Mouse (Mus musculus) kidney, adult 10 weeks (tissue): Measurements from ENCODE around the gene Pkn3. TPM values are rescaled to one million over a fixed set of nuclear protein-coding genes. Genes with fewer than 3 reads are reported as not detected.

Experiments
- polyA plus RNA-seq: library from polyadenylated mRNA; stranded (reverse); fragments of 350-450 nt; fragmentation: Illumina TruSeq; extraction: RNeasy Lipid Tissue Mini Kit (QIAGEN cat#74804); gene quantifications from one replicate; pipeline ENCODE4 v1.2.3, GENCODE M21; 2014; ENCODE audit warnings: low read depth, low replicate concordance

Gene Pkn3
- 0.16 TPM for polyA plus RNA-seq

DNA sequence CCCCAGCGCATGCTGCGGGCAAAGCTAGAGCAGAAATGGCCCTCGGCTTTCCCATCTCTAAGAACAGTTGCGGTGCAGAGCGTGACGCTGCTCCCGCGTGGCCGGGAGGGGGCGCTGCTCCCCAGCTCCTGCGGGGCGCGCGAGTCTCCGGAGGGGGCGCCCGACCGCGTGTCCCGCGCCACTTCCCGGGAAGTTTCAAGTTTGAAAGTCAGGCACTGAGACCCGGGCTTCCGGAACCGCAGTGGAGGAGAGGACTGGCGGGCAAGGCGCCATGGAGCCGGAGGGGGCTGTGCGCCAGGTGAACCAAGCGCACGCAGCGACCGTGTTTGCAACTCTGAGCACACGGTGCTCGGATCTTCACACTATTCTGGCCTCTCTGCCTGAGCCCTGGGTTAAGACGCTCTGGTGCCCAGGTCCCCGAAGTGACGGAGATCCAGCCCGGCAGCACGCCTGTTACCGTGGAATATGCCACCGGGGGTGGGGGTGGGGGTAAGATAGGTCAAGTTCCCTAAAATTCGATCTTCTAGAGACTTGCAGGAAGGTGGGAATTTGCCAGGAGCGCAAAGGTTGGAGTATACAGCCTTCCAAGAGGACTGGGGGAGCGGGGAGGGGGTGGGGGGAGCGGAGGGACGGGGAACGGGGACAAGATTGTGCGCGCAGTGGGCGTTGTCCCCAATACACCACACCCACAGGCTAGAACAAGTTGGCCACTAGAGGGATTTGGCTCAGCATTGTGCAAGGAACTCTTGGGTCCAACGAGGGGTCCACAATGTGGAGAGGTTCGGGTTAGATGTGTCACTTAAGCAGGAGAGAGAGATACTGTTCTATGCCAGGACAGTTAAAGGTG is at the start of gene Pkn3:
Gene Pkn3, plus strand, starts transcription at position 183 of the 847 bp plus-strand sequence.

DNA sequence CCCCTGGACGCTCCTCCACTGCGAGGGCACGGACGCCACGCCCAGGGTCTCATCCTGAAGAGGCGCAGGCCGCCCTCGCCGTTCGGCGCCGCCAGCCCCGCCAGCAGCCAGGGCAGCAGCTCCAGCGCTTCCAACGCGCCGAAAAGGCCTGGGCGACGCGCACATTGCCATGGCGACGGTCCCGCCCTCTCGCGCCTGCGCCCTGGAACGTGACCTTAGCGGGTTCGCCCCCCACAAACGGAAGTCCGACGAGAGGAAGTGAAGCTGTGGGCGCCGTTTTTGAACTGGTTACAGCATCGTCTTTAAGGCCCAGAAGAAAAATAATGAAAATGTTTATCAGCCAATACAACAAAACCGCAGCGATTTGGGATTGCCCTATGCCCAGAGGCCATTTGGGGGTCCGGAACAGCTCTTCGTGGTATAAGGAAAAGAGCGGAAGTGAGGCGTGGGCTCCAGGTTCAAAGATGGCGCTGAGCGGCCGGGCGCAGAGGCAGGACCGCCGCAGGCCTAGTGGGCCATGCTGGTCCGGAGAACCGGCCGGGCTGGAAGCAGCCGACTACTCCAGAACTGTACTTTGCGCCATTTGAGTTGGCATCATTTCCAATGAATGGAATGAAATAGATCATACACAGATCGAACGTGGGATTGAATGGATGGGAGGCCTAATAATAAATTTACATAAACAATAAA is 28.6 kb upstream of the Pkn3 start, which contains the start of gene Wdr34:
Gene Wdr34, minus strand, starts transcription at position 183 of the 690 bp plus-strand sequence.

DNA sequence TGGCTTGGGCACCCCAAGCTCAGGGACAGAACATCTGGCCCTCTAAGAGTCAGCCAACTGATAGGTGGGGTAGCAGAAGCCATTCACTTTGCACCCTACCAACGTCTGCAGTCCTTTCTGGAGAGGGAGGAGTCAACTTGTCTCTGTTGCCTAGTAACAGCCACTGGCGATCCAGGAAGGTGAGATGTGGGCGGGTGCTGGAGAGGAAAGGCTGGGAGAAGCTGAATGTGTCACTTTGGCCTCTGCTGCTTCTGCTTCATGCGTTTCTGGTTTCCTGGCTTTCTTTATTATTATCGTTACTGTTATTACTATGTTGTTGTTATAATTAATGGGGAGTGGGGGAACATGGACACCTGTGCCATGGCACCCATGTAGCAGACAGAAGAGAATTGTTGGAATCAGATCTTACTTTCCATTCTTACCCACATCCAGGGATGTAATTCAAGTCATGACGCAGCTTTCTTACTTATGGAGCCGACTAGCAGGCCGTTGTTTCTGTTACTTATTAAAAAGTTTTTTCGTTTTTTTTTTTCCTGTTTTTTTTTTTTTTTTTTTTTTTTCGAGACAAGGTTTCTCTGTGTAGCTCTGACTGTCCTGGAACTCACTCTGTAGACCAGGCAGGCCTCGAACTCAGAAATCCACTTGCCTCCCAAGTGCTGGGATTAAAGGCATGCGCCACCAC is 20.1 kb upstream of the Pkn3 start, which contains the start of gene Set:
Gene Set, plus strand, starts transcription at position 156 of the 682 bp plus-strand sequence.

GRCm38 (mm10) chr2:30093471-30094207 is 16.2 kb downstream of the Pkn3 start, which contains the start of gene Zdhhc12:
Gene Zdhhc12 (minus strand): TSS chr2:30093648.

DNA sequence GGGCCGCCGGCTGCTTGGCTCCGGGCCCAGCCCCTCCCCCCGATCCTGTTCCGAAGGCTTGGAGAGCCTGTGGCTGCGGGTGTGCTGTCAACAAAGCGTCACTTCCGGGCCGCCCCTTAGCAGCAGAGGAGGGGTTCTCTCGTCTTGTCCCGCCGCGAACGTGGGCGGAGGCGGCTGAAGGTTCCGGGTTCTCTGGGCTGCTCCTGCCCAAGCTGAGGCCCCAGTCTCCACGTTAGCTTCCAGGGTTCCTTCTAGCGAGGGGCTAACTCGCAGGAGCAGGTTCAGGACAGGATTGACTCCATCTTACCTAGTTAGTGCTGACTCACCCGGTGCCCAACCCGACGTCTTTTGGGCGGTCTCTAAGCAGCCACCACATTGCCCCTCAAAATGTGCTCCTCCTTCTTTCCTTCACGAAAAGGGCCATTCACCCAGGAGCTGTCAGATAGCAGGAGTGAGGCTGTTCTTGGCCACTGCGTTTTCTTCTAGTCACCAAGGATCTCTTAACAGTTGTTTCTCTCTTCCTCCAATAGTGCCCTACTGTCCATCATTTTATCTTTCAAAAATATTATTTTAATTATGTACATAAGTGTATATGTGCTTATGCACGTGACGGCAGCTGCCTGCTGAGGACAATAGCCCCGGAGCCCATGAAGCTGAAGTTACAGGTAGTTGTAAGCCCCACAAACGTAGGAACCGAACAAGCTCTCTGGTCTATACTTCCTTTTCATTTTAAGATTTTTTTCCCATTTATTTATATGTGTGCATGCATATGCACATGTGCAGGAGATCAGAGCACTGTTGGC is 47.2 kb downstream of the Pkn3 start, which contains the start of gene Zer1:
Gene Zer1, minus strand, starts transcription at position 114 of the 803 bp plus-strand sequence.

DNA sequence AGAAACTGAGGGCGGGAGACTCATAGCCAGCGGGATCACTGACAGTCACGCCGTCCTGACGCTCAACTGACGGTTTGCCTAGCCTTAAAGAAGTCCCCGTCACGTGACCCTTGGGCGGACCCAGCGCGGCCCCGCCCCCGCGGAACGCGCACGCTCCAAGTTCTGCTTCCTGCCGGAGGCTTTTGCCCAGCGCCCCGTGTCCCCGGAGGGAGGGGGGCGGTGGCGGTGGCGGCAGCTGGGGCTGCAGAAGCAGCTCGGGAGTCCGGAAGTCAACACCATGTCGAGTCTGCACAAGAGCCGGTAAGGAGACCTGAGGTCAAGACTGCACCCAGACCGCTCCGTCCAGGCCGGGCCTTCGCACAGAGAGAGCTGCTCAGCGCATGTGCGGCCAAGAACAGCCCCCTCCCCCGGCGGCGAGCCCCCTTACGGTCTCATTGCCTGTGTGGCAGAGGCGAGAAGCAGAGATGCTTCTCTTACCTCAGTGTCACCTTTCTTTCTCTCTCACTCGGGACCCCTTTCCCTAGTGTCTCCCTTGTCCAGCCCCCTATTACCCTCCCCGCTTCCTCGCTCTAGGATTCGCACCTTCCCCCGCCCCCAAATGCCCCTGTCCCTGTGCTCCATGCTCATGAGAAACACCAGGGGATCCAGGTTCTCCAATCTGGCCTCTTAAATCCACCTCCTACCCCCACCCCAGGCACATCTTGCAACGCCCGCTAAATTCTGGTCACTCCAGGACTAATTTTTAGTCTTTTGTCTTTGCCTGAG is 56.3 kb downstream of the Pkn3 start, which contains the start of gene Tbc1d13:
Gene Tbc1d13, plus strand, starts transcription at position 134 of the 765 bp plus-strand sequence.

Other genes with a start within 250 kb of the Pkn3 start
- gene Cercam, start 208.5 kb upstream of the Pkn3 start, polyA plus RNA-seq = 0.16 TPM
- gene Odf2, start 188.5 kb upstream of the Pkn3 start, polyA plus RNA-seq = 3.9 TPM
- 13.0 TPM for gene Gle1, start 142.3 kb upstream of the Pkn3 start, polyA plus RNA-seq
- gene Sptan1, start 112.1 kb upstream of the Pkn3 start, polyA plus RNA-seq = 44.5 TPM
- gene Wdr34, start 28.8 kb upstream of the Pkn3 start, polyA plus RNA-seq = 0.73 TPM
- 217 TPM for gene Set, start 20.3 kb upstream of the Pkn3 start, polyA plus RNA-seq
- gene Zdhhc12, start 16.0 kb downstream of the Pkn3 start, polyA plus RNA-seq = 1.6 TPM
- gene Zer1, start 46.9 kb downstream of the Pkn3 start, polyA plus RNA-seq = 1.6 TPM
- 30.0 TPM for gene Tbc1d13, start 56.1 kb downstream of the Pkn3 start, polyA plus RNA-seq
- gene Endog, start 93.8 kb downstream of the Pkn3 start, polyA plus RNA-seq = not detected
- gene Spout1, start 100.8 kb downstream of the Pkn3 start, polyA plus RNA-seq = 0.61 TPM
- 1.2 TPM for gene Kyat1, start 128.2 kb downstream of the Pkn3 start, polyA plus RNA-seq
- gene Lrrc8a, start 160.0 kb downstream of the Pkn3 start, polyA plus RNA-seq = 2.7 TPM
- gene Gm28035, start 162.9 kb downstream of the Pkn3 start, polyA plus RNA-seq = not detected
- 20.0 TPM for gene Phyhd1, start 188.5 kb downstream of the Pkn3 start, polyA plus RNA-seq
- gene Gm28038, start 203.4 kb downstream of the Pkn3 start, polyA plus RNA-seq = not detected
- gene Dolk, start 208.7 kb downstream of the Pkn3 start, polyA plus RNA-seq = 8.1 TPM
- 8.9 TPM for gene Nup188, start 208.7 kb downstream of the Pkn3 start, polyA plus RNA-seq